Mouse (Mus musculus) liver, adult 2 months (tissue): ENCODE data around the gene Gm49486.

Experiments
- CTCF ChIP-seq: fragments of 200-500 bp; IDR thresholded peaks from 2 replicates; pipeline ENCODE4 v1.5.1; 2011; ENCODE audit warnings: low read depth, low read length, control low read depth
- POLR2A ChIP-seq: fragments of 200-500 bp; IDR thresholded peaks from 2 replicates; pipeline ENCODE4 v1.6.1; 2011; ENCODE audit warnings: low read length, control low read depth; ENCODE audit not compliant: insufficient read depth; ENCODE audit errors: extremely low read depth

DNA sequence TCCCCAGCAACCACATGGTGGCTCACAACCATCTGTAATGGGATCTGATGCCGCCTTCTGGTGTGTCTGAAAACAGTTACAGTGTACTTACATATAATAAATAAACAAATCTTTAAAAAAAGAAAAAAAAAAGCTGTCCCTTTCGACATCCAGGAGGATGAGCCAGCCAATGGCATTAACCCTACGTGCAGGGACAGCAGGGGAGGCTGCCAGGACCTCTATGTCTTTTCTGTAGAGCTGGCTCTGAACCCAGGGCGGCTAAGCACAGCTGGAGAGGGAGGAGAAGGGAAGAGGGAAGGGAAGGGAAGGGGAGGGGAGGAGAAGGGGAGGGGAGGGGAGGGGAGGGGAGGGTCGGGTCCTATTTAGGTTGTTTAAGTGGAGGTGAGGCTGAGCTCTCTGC lies 75.6 kb downstream of the Gm49486 start:
- TF ChIP-seq CTCF (no peak), POLR2A (no peak)
